Mouse (Mus musculus): ENCODE data around the gene Col12a1.

Col12a1 gene

GRCm38 (mm10) chr9:79603448-79603847 lies 115.2 kb downstream of the Col12a1 start:
- DNase-seq (ENCODE audit: low read depth) = no peak

DNA sequence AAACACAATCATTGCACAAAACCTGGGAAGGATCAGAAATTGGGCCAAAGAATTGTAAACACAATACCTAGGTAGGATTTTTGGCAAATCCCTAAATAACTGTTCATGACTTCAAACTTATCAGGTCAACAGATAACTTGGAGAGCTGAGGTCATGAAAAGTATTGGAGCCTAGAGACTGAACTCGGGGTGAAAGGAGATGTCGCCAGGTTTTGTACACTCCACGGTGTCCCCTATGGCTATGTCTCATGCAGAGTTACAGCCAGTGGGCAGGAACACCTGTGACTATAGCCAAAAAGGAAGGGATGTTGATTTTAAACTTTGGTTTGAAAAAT lies 118.4 kb downstream of the Col12a1 start:
- no peak for DNase-seq (ENCODE audit: low read depth)

DNA sequence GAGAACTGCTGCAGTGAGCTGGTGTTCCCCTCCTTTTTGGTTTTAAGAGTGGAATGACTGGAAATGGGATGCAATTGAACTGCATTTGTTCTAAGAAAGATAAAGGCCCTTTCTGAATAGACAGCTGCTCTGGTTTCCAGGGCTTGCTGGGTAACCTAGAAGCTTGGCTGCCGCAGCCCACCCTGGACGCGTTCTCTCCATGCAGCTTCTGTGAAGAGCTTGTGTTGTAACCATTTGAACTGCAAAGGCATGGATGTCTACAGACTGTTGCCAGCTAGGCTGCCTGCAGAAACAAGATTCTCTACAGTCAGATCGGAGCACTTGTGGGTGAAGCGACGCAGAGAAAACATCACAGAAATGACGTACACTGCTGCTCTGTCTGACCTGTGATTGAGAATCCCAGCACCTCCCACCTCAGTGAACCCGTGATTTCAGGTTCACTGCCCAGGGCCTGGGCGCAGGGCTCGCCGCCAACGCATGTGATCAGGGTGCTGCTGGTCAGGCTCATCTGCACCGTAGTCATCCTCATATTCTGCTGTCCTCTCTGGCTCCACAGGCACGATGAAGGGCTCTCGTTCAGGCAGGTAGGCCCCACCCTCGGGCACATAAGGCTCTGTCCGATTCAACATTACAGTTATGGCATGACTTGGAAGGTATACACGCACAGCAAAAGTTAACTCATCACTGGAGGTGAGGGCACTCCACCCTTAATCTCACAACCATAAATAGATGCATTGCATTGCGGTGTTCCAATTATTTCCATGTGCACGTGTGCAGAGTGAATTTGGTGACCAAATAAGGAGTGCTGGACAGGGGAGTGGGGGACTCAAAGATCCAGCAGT lies 119.0 kb downstream of the Col12a1 start:
- DNase-seq (ENCODE audit: low read depth) = no peak

GRCm38 (mm10) chr9:79598578-79598977 lies 120.1 kb downstream of the Col12a1 start:
- no peak for DNase-seq (ENCODE audit: low read depth)

DNA sequence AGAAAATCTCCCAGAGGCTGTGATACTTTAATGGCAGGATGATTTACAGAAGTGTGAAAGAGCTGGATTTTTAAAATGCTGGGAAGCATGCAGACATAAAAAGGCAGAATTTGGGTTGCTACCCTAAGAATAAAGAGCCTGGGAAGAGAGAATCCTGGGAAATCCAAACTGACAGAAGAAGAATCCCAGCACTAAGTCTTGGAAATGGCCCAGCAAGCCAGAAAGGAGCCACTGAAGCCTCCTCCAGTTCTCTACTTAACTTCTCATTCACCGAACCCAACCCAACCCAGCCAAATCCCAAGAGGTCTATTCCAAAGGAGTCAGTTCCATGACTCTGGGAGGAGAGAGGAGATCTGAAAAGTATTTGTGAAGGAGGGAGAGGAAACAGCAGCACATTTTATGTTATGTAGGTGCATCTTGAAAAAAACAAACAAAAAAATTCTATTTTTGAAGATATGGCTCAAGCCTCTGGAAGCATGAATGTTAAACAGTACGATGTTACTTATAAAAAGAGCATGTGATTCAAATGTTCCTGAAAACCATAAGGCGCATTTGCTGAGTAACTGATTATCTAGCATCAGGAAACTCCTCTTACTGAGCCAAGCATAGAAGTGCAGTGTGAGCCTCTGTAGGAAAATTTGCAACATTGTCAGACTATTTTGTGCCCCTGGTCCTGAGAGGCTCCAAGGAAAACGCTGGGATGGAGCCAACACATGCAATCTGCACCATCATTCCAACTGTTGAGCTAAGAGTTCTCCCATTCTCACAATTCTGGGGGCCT lies 132.0 kb downstream of the Col12a1 start:
- no peak for DNase-seq (ENCODE audit: low read depth)

- DNase-seq (ENCODE audit: low read depth) = no peak
Measured at GRCm38 (mm10) chr9:79566838-79567237, 151.8 kb downstream of the Col12a1 start.

- no peak for DNase-seq (ENCODE audit: low read depth)
Measured at GRCm38 (mm10) chr9:79553297-79553696, 165.3 kb downstream of the Col12a1 start.
